Mouse (Mus musculus) central nervous system, embryonic 14 days (tissue): ENCODE results near the gene Perm1. TPM values are rescaled to one million over a fixed set of nuclear protein-coding genes. Genes with fewer than 3 reads are reported as not detected.

ENCODE experiments used
- polyA plus RNA-seq: library from polyadenylated mRNA; depleted of rRNA; stranded (reverse); fragments of >200 nt; gene quantifications from 2 replicates; pipeline ENCODE4 v1.2.3, GENCODE M21; 2012; rRNA removed

The Perm1 gene
- 1.0 and 1.1 TPM in 2 replicates for polyA plus RNA-seq

DNA sequence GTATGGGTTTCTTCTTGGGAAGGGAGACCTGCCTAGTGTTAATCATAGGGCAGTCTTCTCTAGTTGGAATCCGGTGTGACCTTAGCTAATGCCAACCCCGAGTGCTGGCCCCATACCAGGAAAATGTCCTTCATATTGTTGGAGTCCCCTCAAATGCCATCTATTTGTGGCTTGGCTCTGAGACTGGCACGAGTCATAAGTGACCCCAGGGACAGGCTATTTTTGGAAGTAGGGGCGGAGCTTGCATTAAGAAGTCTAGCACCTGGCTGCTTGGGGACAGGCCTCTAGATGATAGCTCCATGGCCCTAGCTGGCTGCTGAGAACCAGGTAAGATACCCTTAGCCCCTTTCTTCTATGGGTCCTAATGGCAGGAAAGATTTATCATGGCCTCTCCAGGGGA, at the start of gene Perm1:
TSS of gene Perm1 (plus strand) at position 220 of the 400 bp plus-strand sequence.

DNA sequence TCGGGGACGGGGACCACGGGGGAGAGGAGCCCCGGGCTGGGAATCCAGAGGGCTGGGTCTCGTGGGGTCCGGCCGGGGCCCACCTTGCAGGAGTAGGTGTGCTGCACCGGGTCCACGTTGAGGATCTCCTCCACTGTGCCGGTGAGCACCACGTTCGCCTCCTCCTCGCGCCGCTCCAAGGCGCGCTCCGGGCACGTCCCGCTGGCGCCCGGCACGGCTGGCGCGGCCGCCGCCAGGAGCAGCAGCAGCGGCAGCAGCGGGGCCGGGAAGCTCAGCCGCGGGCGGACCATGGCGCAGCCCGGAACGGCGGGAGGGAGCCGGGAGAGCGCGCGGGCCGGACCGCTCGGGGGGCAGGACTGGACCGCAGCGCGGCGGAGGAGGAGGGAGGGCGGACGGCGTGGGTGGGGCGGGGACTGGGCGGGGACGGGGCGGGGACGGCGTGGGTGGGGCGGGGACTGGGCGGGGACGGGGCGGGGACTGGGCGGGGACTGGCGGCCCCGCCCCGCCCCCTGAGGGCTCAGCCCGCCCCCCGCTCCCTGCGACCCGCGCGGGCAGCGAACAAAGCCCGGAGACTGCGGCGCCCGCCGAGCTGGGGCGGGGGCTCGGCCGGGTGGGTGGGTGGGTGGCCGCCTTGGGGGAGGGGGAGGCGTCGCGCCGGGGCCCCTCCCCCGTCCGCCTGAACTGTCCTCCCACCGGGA, 18.4 kb upstream of the Perm1 start, which contains the start of gene Agrn:
TSS of gene Agrn (minus strand) at position 358 of the 698 bp plus-strand sequence.

GRCm38 (mm10) chr4:156200623-156201475, 14.8 kb upstream of the Perm1 start, which contains the start of gene Isg15:
TSS of gene Isg15 (minus strand) at chr4:156200818.

GRCm38 (mm10) chr4:156203001-156203412, 12.7 kb upstream of the Perm1 start, which contains the start of gene AW011738:
TSS of gene AW011738 (plus strand) at chr4:156203304.

DNA sequence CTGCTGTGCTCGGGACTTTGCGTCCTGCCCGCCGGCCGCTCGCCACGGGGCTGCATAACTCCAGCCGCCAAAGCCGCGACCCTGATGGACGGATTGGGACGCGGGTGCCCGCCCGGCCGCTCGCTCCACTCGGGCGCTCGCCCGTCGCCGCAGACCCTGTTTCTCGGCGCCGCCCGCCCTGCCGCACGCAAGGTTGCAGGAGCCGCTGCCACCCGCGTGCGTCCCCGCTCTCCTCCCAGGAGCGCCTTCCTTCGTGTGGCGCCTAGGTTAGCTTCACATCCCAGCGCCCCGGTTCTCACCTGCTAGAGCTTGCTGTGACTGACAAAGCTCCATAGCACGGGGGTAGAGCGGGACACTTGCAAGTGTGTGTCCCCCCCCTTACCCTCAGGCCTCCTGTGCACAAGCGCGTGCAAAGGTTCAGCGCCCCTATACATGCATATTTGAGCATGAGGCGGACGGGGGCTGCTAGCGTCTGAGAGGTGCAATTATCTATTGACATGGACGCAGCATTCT, 19.1 kb downstream of the Perm1 start, which contains the start of gene Plekhn1:
TSS of gene Plekhn1 (minus strand) at position 157 of the 513 bp plus-strand sequence.

GRCm38 (mm10) chr4:156235808-156236533, 20.3 kb downstream of the Perm1 start, which contains the start of gene Noc2l:
TSS of gene Noc2l (plus strand) at chr4:156236010.

GRCm38 (mm10) chr4:156255078-156255839, 39.6 kb downstream of the Perm1 start, which contains the start of gene Samd11:
TSS of gene Samd11 (minus strand) at chr4:156255657.

Other genes starting within 250 kb of the Perm1 start
- 15.3 and 15.5 TPM in 2 replicates for gene B3galt6, start 223.2 kb upstream of the Perm1 start, polyA plus RNA-seq
- gene Sdf4, start 223.0 kb upstream of the Perm1 start, polyA plus RNA-seq: 57.2 and 69.7 TPM in 2 replicates
- gene Tnfrsf4, start 202.0 kb upstream of the Perm1 start, polyA plus RNA-seq: 3.8 and 3.9 TPM in 2 replicates
- 0.29 and 0.54 TPM in 2 replicates for gene Tnfrsf18, start 189.7 kb upstream of the Perm1 start, polyA plus RNA-seq
- gene Ttll10, start 156.5 kb upstream of the Perm1 start, polyA plus RNA-seq: 0.05 and 0.55 TPM in 2 replicates
- 62.6 and 67.3 TPM in 2 replicates for gene 9430015G10Rik, start 105.9 kb upstream of the Perm1 start, polyA plus RNA-seq
- 2.3 and 3.0 TPM in 2 replicates for gene Rnf223, start 85.4 kb upstream of the Perm1 start, polyA plus RNA-seq
- gene Agrn, start 18.4 kb upstream of the Perm1 start, polyA plus RNA-seq: 456 and 465 TPM in 2 replicates
- 10.0 and 16.4 TPM in 2 replicates for gene Isg15, start 15.1 kb upstream of the Perm1 start, polyA plus RNA-seq
- 4.1 and 4.4 TPM in 2 replicates for gene AW011738, start 12.6 kb upstream of the Perm1 start, polyA plus RNA-seq
- 96.4 and 97.6 TPM in 2 replicates for gene Plekhn1, start 19.0 kb downstream of the Perm1 start, polyA plus RNA-seq
- gene Noc2l, start 20.1 kb downstream of the Perm1 start, polyA plus RNA-seq: 112 TPM in 2 replicates
- gene Samd11, start 39.8 kb downstream of the Perm1 start, polyA plus RNA-seq: 5.7 and 6.8 TPM in 2 replicates
- not detected in 2 replicates for gene Vmn2r-ps159, start 115.2 kb downstream of the Perm1 start, polyA plus RNA-seq